Mouse (Mus musculus) left cerebral cortex, adult 11 months (tissue): ENCODE measurements at regions not wholly inside any gene's neighbourhood (a gene's known extent, or its start where the extent isn't known, plus 50 kb on each side); places are given as distances from the start of the nearest gene placed in this dataset.
"Not testable (repeated sequence)": the region's sequence is repeated elsewhere in the genome, so short reads cannot be mapped to it uniquely, and the experiment has no call there.

Source experiments
- DNase-seq: peaks from one replicate; pipeline ENCODE4 v3.0.0; 2022; ENCODE audit warnings: low spot score

DNA sequence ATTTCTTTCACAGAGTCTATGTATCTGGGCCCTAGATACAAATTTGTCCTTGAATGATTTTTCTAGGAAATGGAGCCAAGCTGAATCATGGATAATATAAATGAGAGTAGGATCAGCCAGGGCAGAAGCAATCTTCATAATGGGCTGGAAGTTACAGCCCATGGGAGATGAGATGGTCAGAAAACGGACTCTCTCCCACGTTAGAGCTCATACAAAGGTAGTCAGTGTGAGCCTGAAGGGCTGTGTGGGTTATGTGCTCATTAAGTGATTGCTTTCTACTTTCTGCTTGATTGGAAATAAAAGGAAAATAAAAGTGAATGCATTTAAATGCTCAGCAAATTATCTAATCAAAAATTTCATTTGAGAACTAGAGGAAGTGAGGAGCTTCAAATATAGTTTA, 2017.1 kb upstream of the Pcdh20 start:
- no peak for DNase-seq

DNA sequence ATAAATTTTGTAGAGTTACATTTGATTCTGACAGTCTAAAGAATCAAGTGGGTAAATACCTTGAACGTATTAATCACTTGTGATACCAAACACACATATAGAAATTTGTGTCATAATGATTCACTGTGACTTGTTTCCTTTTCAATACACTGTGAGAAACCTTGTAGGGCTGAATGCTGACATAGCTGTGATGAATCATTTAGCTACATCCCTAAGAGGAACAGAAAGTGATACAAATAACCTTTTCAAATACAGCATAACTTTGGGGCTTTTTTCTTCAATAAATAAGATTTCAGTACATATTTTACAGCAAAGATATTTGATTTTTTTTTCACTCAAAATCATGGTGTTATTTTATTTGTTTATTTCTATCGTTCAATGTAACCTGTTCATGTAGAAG, 1976.8 kb upstream of the Pcdh20 start:
- DNase-seq, result no peak

DNA sequence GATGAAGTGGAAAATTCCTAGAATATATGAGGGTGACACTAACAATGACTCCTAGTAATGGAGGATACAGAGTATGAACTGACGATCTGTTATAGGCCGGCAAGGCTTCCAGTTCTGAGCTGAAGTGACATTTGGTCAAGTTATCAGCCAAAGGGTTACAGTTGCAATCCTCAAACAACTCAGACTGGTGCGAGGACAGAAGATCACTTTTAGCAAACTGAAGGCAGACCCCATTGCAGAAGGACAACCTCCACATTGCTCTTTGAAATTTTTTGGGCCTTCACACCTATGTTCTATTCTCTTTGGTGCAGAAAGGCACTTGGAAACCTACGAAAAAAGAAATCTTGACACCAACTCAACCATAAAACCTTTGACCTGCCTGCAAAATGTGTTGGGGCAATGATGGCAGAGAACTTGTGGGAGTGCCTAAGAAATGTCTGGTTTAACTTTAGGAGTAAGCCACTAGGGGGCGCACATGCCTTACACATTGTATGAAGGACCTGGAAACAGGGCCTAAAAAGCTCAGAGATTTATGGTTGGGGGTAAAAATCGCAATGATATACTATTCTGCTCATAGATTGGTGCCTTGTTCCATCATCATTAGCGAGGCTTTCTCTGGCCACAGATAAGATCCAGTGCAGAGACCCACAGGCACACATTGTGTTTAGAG, 1961.8 kb upstream of the Pcdh20 start:
- DNase-seq, result peak; percentile 9

DNA sequence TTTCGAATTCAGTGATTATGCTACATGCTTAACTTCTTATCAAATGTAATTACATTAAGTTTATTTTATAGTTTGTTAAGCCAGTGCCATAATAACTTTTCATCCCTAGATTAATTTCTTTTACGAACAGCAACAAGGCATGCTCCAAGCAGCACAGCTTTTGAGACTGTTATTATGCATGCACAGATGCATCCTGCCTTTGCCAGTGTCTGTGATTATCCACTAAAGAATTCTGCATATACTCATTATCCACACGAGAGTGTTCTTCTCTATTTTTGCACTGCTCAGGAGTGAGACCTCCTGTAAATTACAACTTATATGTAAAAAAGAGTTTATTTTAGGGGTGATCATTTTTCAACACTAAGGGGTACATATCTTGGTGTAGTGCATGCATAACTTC, 1941.5 kb upstream of the Pcdh20 start:
- no peak for DNase-seq

DNA sequence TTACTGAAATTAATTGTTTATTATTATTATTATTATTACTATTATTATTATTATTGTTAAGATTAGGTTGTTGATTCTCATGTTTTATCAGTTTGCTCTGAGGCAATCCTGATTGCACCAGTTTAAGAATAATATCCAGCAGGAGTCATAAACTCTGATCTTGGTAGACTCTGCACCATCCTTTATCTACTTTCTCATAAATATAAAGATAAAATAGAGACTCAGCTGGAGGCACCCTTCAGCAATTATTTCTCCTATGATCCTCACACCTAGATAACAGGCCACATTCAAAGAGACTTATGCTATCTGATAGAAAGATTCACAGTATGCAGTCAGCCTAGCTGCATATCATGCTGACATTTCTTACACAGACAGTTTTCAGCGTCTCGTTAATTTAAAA, 1935.2 kb upstream of the Pcdh20 start:
- DNase-seq, result no peak

DNA sequence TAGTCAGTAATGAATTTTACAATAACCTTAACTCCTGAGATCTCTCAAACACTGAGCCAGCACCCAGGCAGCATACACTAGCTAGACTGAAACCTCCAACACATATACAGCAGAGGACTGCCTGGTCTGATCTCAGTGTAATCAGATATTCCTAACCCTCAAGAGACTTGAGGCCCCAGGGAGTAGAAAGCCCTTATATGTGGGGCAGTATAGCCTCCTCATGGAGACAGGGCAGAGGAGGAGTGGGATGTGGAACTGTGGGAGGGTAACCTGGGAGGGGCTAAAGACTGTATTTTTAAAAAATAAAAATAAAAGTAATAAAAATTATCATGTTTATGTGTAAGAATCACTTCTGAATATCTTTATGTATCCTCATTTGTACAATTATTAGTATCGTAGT, 1934.3 kb upstream of the Pcdh20 start:
- DNase-seq, result no peak

DNA sequence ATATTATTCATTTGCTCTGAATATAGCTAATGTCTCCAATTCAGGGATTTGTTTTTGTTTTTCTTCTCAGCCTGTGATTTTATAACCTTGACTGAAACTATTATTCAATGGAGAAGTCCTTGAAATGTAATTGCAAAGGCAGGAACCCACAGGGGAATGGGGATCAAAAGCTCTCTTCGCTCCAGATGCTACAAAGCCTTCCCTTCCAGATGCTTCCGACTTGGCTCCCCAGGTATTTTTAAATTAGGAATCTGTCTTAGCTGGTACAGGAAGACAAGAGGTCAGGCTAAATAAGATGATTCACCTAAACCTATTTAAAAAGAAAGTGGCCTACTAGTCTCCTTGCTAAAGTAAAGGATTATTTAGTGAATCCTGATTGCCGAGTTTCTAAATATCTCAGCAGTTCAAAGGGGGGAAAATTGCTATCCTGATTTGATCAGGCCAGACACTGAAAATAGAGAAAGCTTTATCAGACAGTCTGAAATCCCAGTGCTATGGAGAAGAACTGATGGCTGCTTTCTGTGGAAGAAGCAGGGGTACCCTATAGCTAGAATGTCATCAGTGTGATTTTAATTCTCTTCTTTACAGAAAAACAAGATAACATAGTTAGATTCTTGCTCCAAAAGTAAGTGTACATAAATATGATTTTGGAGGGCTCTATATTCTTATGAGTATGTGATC, 1896.2 kb upstream of the Pcdh20 start:
- DNase-seq, result no peak

DNA sequence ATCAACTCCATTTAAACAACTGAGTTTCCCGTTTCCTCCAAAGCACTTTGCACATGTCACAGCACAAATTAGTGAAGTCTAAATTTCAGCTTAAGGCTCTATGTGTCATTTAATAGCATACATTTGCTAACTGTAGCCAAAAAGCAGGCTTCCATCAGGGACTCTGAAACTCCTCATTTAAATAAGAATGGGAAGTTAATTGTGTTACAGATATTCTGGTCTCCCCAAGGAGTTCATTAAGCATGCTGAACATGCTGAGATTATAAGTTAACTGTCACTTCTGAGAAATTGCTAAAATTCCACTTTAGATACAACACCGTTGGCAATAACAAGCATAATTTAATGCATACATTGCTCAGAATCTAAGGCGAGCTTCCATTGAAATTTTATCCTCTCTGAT, 1863.3 kb upstream of the Pcdh20 start:
- no peak for DNase-seq

DNA sequence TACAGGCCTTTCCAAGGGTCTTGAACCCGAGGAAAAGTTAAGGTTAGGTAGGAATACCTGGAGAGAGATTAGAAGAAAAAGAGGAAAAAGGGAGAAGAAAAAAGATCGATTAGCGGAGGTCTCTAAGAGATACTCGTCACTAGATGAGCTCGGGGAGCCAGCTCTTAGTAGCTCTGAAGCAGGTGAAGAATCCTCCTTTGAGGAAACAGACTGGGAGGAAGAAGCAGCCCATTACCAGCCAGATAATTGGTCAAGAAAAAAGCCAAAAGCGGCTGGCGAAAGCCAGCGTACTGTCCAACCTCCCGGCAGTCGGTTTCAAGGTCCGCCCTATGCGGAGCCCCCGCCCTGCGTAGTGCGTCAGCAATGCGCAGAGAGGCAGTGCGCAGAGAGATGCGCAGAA, 1824.3 kb upstream of the Pcdh20 start:
- not testable (repeated sequence) for DNase-seq

DNA sequence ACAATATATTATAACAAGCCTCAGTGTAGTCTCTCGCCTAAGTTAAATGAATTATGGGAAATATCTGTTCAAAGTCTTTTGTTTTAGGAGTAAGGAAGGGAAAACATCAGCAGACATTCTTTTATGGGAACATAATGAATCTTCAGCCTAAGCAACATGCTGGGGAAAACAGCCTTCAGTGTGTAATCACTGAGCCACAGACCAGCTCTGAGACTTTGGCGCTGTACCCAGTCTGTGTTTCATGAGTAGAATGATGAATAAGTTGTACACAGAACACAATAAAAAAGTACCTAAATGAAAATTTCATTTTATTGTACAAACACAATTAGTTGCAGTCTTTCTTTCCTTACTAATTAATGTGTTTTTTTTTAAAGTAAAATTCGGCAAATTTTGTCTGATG, 1774.8 kb upstream of the Pcdh20 start:
- no peak for DNase-seq

DNA sequence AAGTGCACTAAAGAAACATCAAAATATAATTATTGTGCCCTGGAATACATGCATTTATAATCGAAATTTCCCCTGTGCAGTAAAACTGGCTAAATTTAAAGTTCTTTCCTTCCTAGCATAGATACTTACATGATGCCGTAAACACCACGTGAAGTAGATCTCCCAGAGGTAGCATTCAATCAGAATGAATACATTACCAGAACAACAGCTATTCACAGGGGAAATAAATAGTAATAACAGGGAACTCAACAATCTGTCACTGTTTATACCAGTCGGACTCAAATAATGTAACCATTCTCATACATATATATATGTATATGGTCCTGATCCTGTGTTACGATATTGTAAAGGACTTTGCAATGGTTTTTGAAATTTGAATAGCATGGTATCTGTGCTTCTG, 1761.5 kb upstream of the Pcdh20 start:
- DNase-seq, result no peak

DNA sequence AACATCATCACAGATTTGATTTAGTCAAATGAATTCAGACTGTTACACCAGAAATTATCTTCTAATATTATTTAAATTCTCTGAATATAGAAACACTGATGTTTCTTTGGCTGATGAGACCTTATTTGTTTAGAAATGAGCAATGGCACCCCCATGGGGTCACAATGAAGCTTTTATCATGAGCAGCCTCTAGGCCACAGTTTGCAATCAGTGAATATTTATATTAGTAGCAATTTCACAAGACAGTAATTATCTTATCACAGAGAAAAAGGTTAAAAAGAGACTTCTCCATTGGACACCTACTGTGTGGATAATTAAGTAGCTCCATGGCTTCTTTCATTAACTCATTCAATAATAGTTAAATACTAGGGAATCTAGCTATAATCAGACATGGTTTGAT, 1729.1 kb upstream of the Pcdh20 start:
- DNase-seq, result no peak

DNA sequence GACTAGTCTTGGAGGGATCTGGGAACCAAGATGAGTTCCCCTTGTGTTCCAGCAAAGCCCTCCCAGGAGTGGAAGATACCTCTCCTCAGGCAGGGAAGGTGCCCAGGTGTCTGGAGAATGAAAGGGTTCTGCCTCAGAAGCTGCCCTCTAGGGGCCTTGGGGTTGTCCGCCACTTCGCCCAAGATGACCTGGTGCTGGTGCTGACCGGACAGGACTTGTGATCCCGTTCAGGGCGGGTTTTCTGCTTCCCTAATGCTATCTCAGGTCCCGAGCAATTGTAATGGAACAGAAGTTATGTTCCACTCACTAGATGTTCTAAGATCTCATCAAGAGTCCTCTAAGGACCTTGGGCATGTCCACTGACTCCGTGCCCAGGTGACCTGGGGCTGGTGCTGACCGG, 1726.6 kb upstream of the Pcdh20 start:
- no peak for DNase-seq

DNA sequence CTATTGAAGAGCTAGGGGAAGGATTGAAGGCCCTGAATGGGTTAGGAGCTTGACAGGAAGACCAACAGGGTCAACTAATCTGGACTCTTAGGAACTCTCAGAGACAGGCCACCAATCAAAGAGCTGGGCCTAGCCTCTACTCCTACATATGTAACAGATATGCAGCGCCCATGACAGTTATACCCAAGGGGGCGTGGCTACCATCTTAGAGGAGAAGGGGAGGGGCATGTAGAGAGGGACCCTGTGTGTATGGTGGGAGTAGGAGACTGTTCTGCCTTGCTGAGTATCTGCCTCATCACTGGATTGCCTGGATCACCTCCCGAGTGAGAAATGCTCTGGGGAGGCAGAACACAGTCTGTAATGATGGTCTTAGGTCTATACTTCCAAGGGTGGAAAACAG, 1701.5 kb upstream of the Pcdh20 start:
- no peak for DNase-seq
